Mouse (Mus musculus) limb, embryonic 14.5 days (tissue): ENCODE results near the gene Ubl4a. TPM values are rescaled to one million over a fixed set of nuclear protein-coding genes. Genes with fewer than 3 reads are reported as not detected.
A peak's percentile ranks its signal among the peaks of the same experiment; 100 is the strongest.

Experiments used
- ATAC-seq: fragments of 200-750 bp; cut with Nextera tagmentation; 2 replicates; pipeline ENCODE4 v1.8.0; 2017; ENCODE audit warnings: low read depth, moderate number of reproducible peaks, moderate TSS enrichment; ENCODE audit not compliant: low FRiP score
- DNase-seq: peaks from one replicate; pipeline ENCODE4 v3.0.0-alpha.2; 2015; ENCODE audit warnings: low spot score
- H3K27ac ChIP-seq: fragments of 300-500 bp; sonication (generic); replicated peaks from 2 replicates; pipeline ENCODE4 v1.5.1; 2014; ENCODE audit warnings: low read depth, mild to moderate bottlenecking, low read length, moderate library complexity, mixed read lengths
- H3K27me3 ChIP-seq: fragments of 300-500 bp; sonication (generic); 2 replicates; pipeline ENCODE4 v1.6.1; 2014; ENCODE audit warnings: low read length, mixed read lengths; ENCODE audit not compliant: control insufficient read depth, insufficient read depth
- H3K36me3 ChIP-seq: fragments of 300-500 bp; sonication (generic); 2 replicates; pipeline ENCODE4 v1.6.1; 2014; ENCODE audit warnings: mild to moderate bottlenecking, low read length, moderate library complexity, mixed read lengths; ENCODE audit not compliant: control insufficient read depth, insufficient read depth
- H3K4me1 ChIP-seq: fragments of 300-500 bp; sonication (generic); 2 replicates; pipeline ENCODE4 v1.6.1; 2014; ENCODE audit warnings: antibody characterized with exemption, low read length, mixed read lengths; ENCODE audit not compliant: control insufficient read depth, insufficient read depth
- H3K4me2 ChIP-seq: fragments of 300-500 bp; sonication (generic); replicated peaks from 2 replicates; pipeline ENCODE4 v1.6.1; 2014; ENCODE audit warnings: low read depth, mild to moderate bottlenecking, low read length, moderate library complexity; ENCODE audit not compliant: severe bottlenecking
- H3K4me3 ChIP-seq: fragments of 300-500 bp; sonication (generic); replicated peaks from 2 replicates; pipeline ENCODE4 v1.5.1; 2014; ENCODE audit warnings: low read length
- H3K9ac ChIP-seq: fragments of 300-500 bp; sonication (generic); 2 replicates; pipeline ENCODE4 v1.6.1; 2014; ENCODE audit warnings: mild to moderate bottlenecking, low read depth, low read length, moderate library complexity; ENCODE audit not compliant: severe bottlenecking
- H3K9me3 ChIP-seq: fragments of 300-500 bp; sonication (generic); 2 replicates; pipeline ENCODE4 v1.6.1; 2016; ENCODE audit warnings: low read length; ENCODE audit not compliant: control insufficient read depth
- POLR2A ChIP-seq: fragments of 200-500 bp; IDR thresholded peaks from 2 replicates; pipeline ENCODE4 v1.8.0; 2012; ENCODE audit warnings: inconsistent platforms, mild to moderate bottlenecking, moderate library complexity, borderline replicate concordance; ENCODE audit not compliant: insufficient read depth, insufficient read length; ENCODE audit errors: extremely low read depth
- WGBS: fragments of 180-500 bp; shearing (Covaris S2); extraction: QIAGEN DNeasy Blood & Tissue Kit; methylation state at CpG from one replicate; pipeline ENCODE4 v1.1.7; 2014; 5-methylcytosine and 5-hydroxymethylcytosine counted together
- microRNA-seq: library from miRNA; unstranded; fragments of <30 nt; microRNA quantifications from one replicate; pipeline ENCODE4, GENCODE M21; 2016
- polyA plus RNA-seq, 2 experiments: library from polyadenylated mRNA; depleted of rRNA in 1 of 2; stranded (reverse) in 1 of 2; unstranded in 1 of 2; fragments of >200 nt; fragmentation: Nextera tagmentation in 1 of 2; extraction: Ambion mirVana in 1 of 2; gene quantifications; 2 replicates each; pipeline versions ENCODE4 v1.2.1 to v1.2.3; 2012 to 2014

The Ubl4a gene
- polyA plus RNA-seq, 2 experiments, result 60.7 to 79.6 TPM

GRCm38 (mm10) chrX:74353467-74353770, 19.6 kb downstream of the Ubl4a start, which contains the start of gene Lage3:
TSS of gene Lage3 (minus strand) at chrX:74353618.
- no peaks in the 10 kb centered on the region for H3K27me3 ChIP-seq

GRCm38 (mm10) chrX:74352645-74353466, 20.2 kb downstream of the Ubl4a start:
- Histone ChIP-seq H3K27me3 (no peaks in the 10 kb centered on the region), H3K4me2 (peak overlapping the region; percentile 49), H3K4me3 (peak overlapping the region; percentile 47), H3K4me1 (0 out of 2 replicates have a peak, but pooled peaks cover 3% of the 10 kb centered on the region), H3K9me3 (no peaks in the 10 kb centered on the region), H3K27ac (no peak overlapping the region), H3K9ac (peak overlapping the region; percentile 56), H3K36me3 (no peaks in the 10 kb centered on the region)
- TF ChIP-seq POLR2A, result no peak
- peak; percentile 53 for ATAC-seq
- WGBS, result 26% methylated on average over 13 of the region's 13 CpGs
- no peak for DNase-seq

More at GRCm38 (mm10) chrX:74353467-74353770, 19.6 kb downstream of the Ubl4a start, which contains the start of gene Lage3:
- Histone ChIP-seq H3K4me1 (0 out of 2 replicates have a peak, but pooled peaks cover 3% of the 10 kb centered on the region), H3K27ac (no peak within 1 kb of the TSS), H3K4me2 (peak within 1 kb of the TSS; percentile 49), H3K36me3 (no peaks in the 10 kb centered on the region), H3K9me3 (no peaks in the 10 kb centered on the region), H3K4me3 (peak within 1 kb of the TSS; percentile 47), H3K9ac (peak within 1 kb of the TSS; percentile 56)
- WGBS, result 28% methylated on average over 13 of the region's 22 CpGs
- peak; percentile 55 for DNase-seq
- peak; percentile 83 for ATAC-seq
- TF ChIP-seq POLR2A, result 0 out of 2 replicates have a peak, but pooled peaks have one; percentile 34

GRCm38 (mm10) chrX:74330166-74330930, 42.7 kb downstream of the Ubl4a start:
- H3K27me3 ChIP-seq, result no peaks in the 10 kb centered on the region
- no peaks in the 10 kb centered on the region; the same call in 1 of the 2 replicates for H3K4me1 ChIP-seq
- ATAC-seq (no peak), DNase-seq (peak; percentile 6)
- H3K4me2 ChIP-seq, result peak overlapping the region; percentile 65
- no peak overlapping the region for H3K27ac ChIP-seq
- peak overlapping the region; percentile 65 for H3K9ac ChIP-seq
- TF ChIP-seq POLR2A, result no peak
- peak overlapping the region; percentile 48 for H3K4me3 ChIP-seq
- 53% methylated on average over 2 of the region's 2 CpGs for WGBS
- H3K9me3 ChIP-seq, result no peaks in the 10 kb centered on the region
- H3K36me3 ChIP-seq, result peaks cover 20% of the 10 kb centered on the region

- Histone ChIP-seq H3K9ac (peak overlapping the region; percentile 65), H3K4me1 (no peaks in the 10 kb centered on the region; the same call in 1 of the 2 replicates), H3K4me2 (peak overlapping the region; percentile 65), H3K9me3 (no peaks in the 10 kb centered on the region), H3K4me3 (peak overlapping the region; percentile 48), H3K36me3 (peaks cover 10% of the 10 kb centered on the region), H3K27ac (no peak overlapping the region), H3K27me3 (no peaks in the 10 kb centered on the region)
- ATAC-seq (peak; percentile 35), DNase-seq (no peak)
- TF ChIP-seq POLR2A, result no peak
- 23% methylated on average over 7 of the region's 10 CpGs for WGBS
Measured at GRCm38 (mm10) chrX:74329215-74329671, 43.8 kb downstream of the Ubl4a start.

- H3K4me1 ChIP-seq, result no peaks in the 10 kb centered on the region; the same call in 1 of the 2 replicates
- H3K4me2 ChIP-seq, result peak within 1 kb of the TSS; percentile 65
- peak within 1 kb of the TSS; percentile 65 for H3K9ac ChIP-seq
- H3K4me3 ChIP-seq, result peak within 1 kb of the TSS; percentile 48
- peak within 1 kb of the TSS; percentile 86 for H3K27ac ChIP-seq
- H3K9me3 ChIP-seq, result no peaks in the 10 kb centered on the region
- ATAC-seq, result peak; percentile 93
- TF ChIP-seq POLR2A, result no peak
- H3K36me3 ChIP-seq, result peaks cover 10% of the 10 kb centered on the region
- H3K27me3 ChIP-seq, result no peaks in the 10 kb centered on the region
- peak; percentile 64 for DNase-seq
- 16% methylated on average over 18 of the region's 30 CpGs for WGBS
Measured at GRCm38 (mm10) chrX:74328725-74329161, 44.3 kb downstream of the Ubl4a start, which contains the start of gene Plxna3. TSS of gene Plxna3 (plus strand) at chrX:74329066.

Small RNA genes within 50 kb of the gene (microRNA-seq; reads per million reads assigned to microRNA genes)
- gene Mir7092, result 1.1 reads per million

Other genes starting within 250 kb of the Ubl4a start
- not detected in 2 replicates for gene Opn1mw, start 245.8 kb downstream of the Ubl4a start, polyA plus RNA-seq (2012; rRNA removed)
- gene Opn1mw, start 245.8 kb downstream of the Ubl4a start, polyA plus RNA-seq (2014; fragmentation: Nextera tagmentation; extraction: Ambion mirVana), result not detected in 2 replicates
- gene Mecp2, start 237.9 kb downstream of the Ubl4a start, polyA plus RNA-seq (2012; rRNA removed), result 12.3 and 13.0 TPM in 2 replicates
- gene Mecp2, start 237.9 kb downstream of the Ubl4a start, polyA plus RNA-seq (2014; fragmentation: Nextera tagmentation; extraction: Ambion mirVana), result 9.0 and 11.1 TPM in 2 replicates
- gene Tex28, start 205.4 kb downstream of the Ubl4a start, polyA plus RNA-seq (2012; rRNA removed), result not detected in 2 replicates
- not detected in 2 replicates for gene Tex28, start 205.4 kb downstream of the Ubl4a start, polyA plus RNA-seq (2014; fragmentation: Nextera tagmentation; extraction: Ambion mirVana)
- gene Tktl1, start 196.0 kb downstream of the Ubl4a start, polyA plus RNA-seq (2012; rRNA removed), result 0.03 and 0.04 TPM in 2 replicates
- not detected in 2 replicates for gene Tktl1, start 196.0 kb downstream of the Ubl4a start, polyA plus RNA-seq (2014; fragmentation: Nextera tagmentation; extraction: Ambion mirVana)
- 573 and 611 TPM in 2 replicates for gene Flna, start 123.4 kb downstream of the Ubl4a start, polyA plus RNA-seq (2012; rRNA removed)
- 335 and 363 TPM in 2 replicates for gene Flna, start 123.4 kb downstream of the Ubl4a start, polyA plus RNA-seq (2014; fragmentation: Nextera tagmentation; extraction: Ambion mirVana)
- gene Emd, start 118.5 kb downstream of the Ubl4a start, polyA plus RNA-seq (2012; rRNA removed), result 107 and 143 TPM in 2 replicates
- gene Emd, start 118.5 kb downstream of the Ubl4a start, polyA plus RNA-seq (2014; fragmentation: Nextera tagmentation; extraction: Ambion mirVana), result 28.0 and 30.4 TPM in 2 replicates
- 2,306 and 2,672 TPM in 2 replicates for gene Rpl10, start 102.4 kb downstream of the Ubl4a start, polyA plus RNA-seq (2012; rRNA removed)
- gene Rpl10, start 102.4 kb downstream of the Ubl4a start, polyA plus RNA-seq (2014; fragmentation: Nextera tagmentation; extraction: Ambion mirVana), result 939 and 993 TPM in 2 replicates
- gene Taz, start 91.3 kb downstream of the Ubl4a start, polyA plus RNA-seq (2012; rRNA removed), result 99.7 and 116 TPM in 2 replicates
- gene Taz, start 91.3 kb downstream of the Ubl4a start, polyA plus RNA-seq (2014; fragmentation: Nextera tagmentation; extraction: Ambion mirVana), result 64.0 and 70.6 TPM in 2 replicates
- 20.2 and 24.3 TPM in 2 replicates for gene Dnase1l1, start 90.9 kb downstream of the Ubl4a start, polyA plus RNA-seq (2012; rRNA removed)
- 12.8 and 14.4 TPM in 2 replicates for gene Dnase1l1, start 90.9 kb downstream of the Ubl4a start, polyA plus RNA-seq (2014; fragmentation: Nextera tagmentation; extraction: Ambion mirVana)
- gene Atp6ap1, start 76.1 kb downstream of the Ubl4a start, polyA plus RNA-seq (2012; rRNA removed), result 224 and 272 TPM in 2 replicates
- gene Atp6ap1, start 76.1 kb downstream of the Ubl4a start, polyA plus RNA-seq (2014; fragmentation: Nextera tagmentation; extraction: Ambion mirVana), result 124 and 128 TPM in 2 replicates
- 567 and 604 TPM in 2 replicates for gene Gdi1, start 68.2 kb downstream of the Ubl4a start, polyA plus RNA-seq (2012; rRNA removed)
- gene Gdi1, start 68.2 kb downstream of the Ubl4a start, polyA plus RNA-seq (2014; fragmentation: Nextera tagmentation; extraction: Ambion mirVana), result 147 and 183 TPM in 2 replicates
- 31.5 and 49.7 TPM in 2 replicates for gene Fam50a, start 60.2 kb downstream of the Ubl4a start, polyA plus RNA-seq (2012; rRNA removed)
- 53.5 and 53.7 TPM in 2 replicates for gene Fam50a, start 60.2 kb downstream of the Ubl4a start, polyA plus RNA-seq (2014; fragmentation: Nextera tagmentation; extraction: Ambion mirVana)
- 117 and 152 TPM in 2 replicates for gene Plxna3, start 44.2 kb downstream of the Ubl4a start, polyA plus RNA-seq (2012; rRNA removed)
- gene Plxna3, start 44.2 kb downstream of the Ubl4a start, polyA plus RNA-seq (2014; fragmentation: Nextera tagmentation; extraction: Ambion mirVana), result 21.4 and 21.8 TPM in 2 replicates
- gene Lage3, start 19.6 kb downstream of the Ubl4a start, polyA plus RNA-seq (2012; rRNA removed), result 104 and 119 TPM in 2 replicates
- 105 and 106 TPM in 2 replicates for gene Lage3, start 19.6 kb downstream of the Ubl4a start, polyA plus RNA-seq (2014; fragmentation: Nextera tagmentation; extraction: Ambion mirVana)
- gene Slc10a3, start 131 bp upstream of the Ubl4a start, polyA plus RNA-seq (2012; rRNA removed), result 16.0 and 21.0 TPM in 2 replicates
- 20.2 and 24.4 TPM in 2 replicates for gene Slc10a3, start 131 bp upstream of the Ubl4a start, polyA plus RNA-seq (2014; fragmentation: Nextera tagmentation; extraction: Ambion mirVana)
- gene Fam3a, start 20.1 kb upstream of the Ubl4a start, polyA plus RNA-seq (2012; rRNA removed), result 50.6 and 60.3 TPM in 2 replicates
- gene Fam3a, start 20.1 kb upstream of the Ubl4a start, polyA plus RNA-seq (2014; fragmentation: Nextera tagmentation; extraction: Ambion mirVana), result 39.3 and 41.8 TPM in 2 replicates
- gene Ikbkg, start 20.1 kb upstream of the Ubl4a start, polyA plus RNA-seq (2012; rRNA removed), result 13.7 and 17.4 TPM in 2 replicates
- 23.9 and 25.6 TPM in 2 replicates for gene Ikbkg, start 20.1 kb upstream of the Ubl4a start, polyA plus RNA-seq (2014; fragmentation: Nextera tagmentation; extraction: Ambion mirVana)
- 35.2 and 35.4 TPM in 2 replicates for gene G6pdx, start 56.0 kb upstream of the Ubl4a start, polyA plus RNA-seq (2012; rRNA removed)
- 48.3 and 51.8 TPM in 2 replicates for gene G6pdx, start 56.0 kb upstream of the Ubl4a start, polyA plus RNA-seq (2014; fragmentation: Nextera tagmentation; extraction: Ambion mirVana)
- 1.1 and 2.8 TPM in 2 replicates for gene Gm6880, start 108.2 kb upstream of the Ubl4a start, polyA plus RNA-seq (2012; rRNA removed)
- gene Gm6880, start 108.2 kb upstream of the Ubl4a start, polyA plus RNA-seq (2014; fragmentation: Nextera tagmentation; extraction: Ambion mirVana), result 1.4 and 2.7 TPM in 2 replicates
- not detected in 2 replicates for gene Olfr1326-ps1, start 201.7 kb upstream of the Ubl4a start, polyA plus RNA-seq (2012; rRNA removed)
- gene Olfr1326-ps1, start 201.7 kb upstream of the Ubl4a start, polyA plus RNA-seq (2014; fragmentation: Nextera tagmentation; extraction: Ambion mirVana), result not detected in 2 replicates
- gene Olfr1325, start 219.5 kb upstream of the Ubl4a start, polyA plus RNA-seq (2012; rRNA removed), result not detected in 2 replicates
- gene Olfr1325, start 219.5 kb upstream of the Ubl4a start, polyA plus RNA-seq (2014; fragmentation: Nextera tagmentation; extraction: Ambion mirVana), result not detected in 2 replicates